Mouse (Mus musculus) E14TG2a.4 (cell line): ENCODE results near the gene Foxe3.

Experiments
- H3K27me3 ChIP-seq: 2 replicates; pipeline ENCODE4 v1.6.1; 2014; ENCODE audit warnings: low read length, control low read depth; ENCODE audit not compliant: insufficient read depth
- H3K36me3 ChIP-seq: 2 replicates; pipeline ENCODE4 v1.6.1; 2014; ENCODE audit warnings: low read length, control low read depth; ENCODE audit not compliant: insufficient read depth
- H3K4me1 ChIP-seq: replicated peaks from 2 replicates; pipeline ENCODE4 v1.6.1; 2014; ENCODE audit warnings: low read depth, low read length, control low read depth
- H3K4me3 ChIP-seq: replicated peaks from 2 replicates; pipeline ENCODE4 v1.5.1; 2014; ENCODE audit warnings: mild to moderate bottlenecking, low read length
- H3K9me3 ChIP-seq: 2 replicates; pipeline ENCODE4 v1.6.1; 2014; ENCODE audit warnings: low read length, control low read depth
- CTCF ChIP-seq: conservative IDR thresholded peaks from 2 replicates; pipeline ENCODE4 v1.5.1; 2014; ENCODE audit warnings: low read length
- NANOG ChIP-seq: IDR thresholded peaks from 2 replicates; pipeline ENCODE4 v1.6.1; 2014; ENCODE audit warnings: borderline replicate concordance, low read length, mixed read lengths
- POU5F1 ChIP-seq: IDR thresholded peaks from 2 replicates; pipeline ENCODE4 v1.6.1; 2014; ENCODE audit warnings: low read length, borderline replicate concordance

The Foxe3 gene

GRCm38 (mm10) chr4:114902641-114903421 lies 23.0 kb downstream of the Foxe3 start:
- H3K27me3 ChIP-seq, result peaks cover 100% of the 10 kb centered on the region
- 0 out of 2 replicates have a peak overlapping the region, but pooled peaks have one; percentile 23 for H3K4me3 ChIP-seq
- no peaks in the 10 kb centered on the region for H3K36me3 ChIP-seq
- peaks cover 41% of the 10 kb centered on the region for H3K4me1 ChIP-seq
- TF ChIP-seq NANOG, result no peak
- TF ChIP-seq POU5F1, result no peak
- no peak for TF ChIP-seq CTCF
- no peaks in the 10 kb centered on the region for H3K9me3 ChIP-seq

- Histone ChIP-seq H3K4me1 (peaks cover 35% of the 10 kb centered on the region), H3K36me3 (no peaks in the 10 kb centered on the region), H3K9me3 (no peaks in the 10 kb centered on the region), H3K27me3 (peaks cover 100% of the 10 kb centered on the region), H3K4me3 (peak overlapping the region; percentile 52)
- TF ChIP-seq CTCF (no peak), POU5F1 (no peak), NANOG (no peak)
Observed at GRCm38 (mm10) chr4:114901643-114902351, 24.0 kb downstream of the Foxe3 start.

GRCm38 (mm10) chr4:114900866-114901642 lies 24.8 kb downstream of the Foxe3 start:
- no peaks in the 10 kb centered on the region for H3K9me3 ChIP-seq
- H3K27me3 ChIP-seq, result peaks cover 96% of the 10 kb centered on the region
- no peaks in the 10 kb centered on the region for H3K36me3 ChIP-seq
- H3K4me1 ChIP-seq, result peaks cover 35% of the 10 kb centered on the region
- TF ChIP-seq POU5F1 (peak; percentile 48; the same call in 1 of the 2 replicates), CTCF (no peak; the same call in 1 of the 2 replicates), NANOG (no peak)
- H3K4me3 ChIP-seq, result peak overlapping the region; percentile 52

- Histone ChIP-seq H3K27me3 (peaks cover 93% of the 10 kb centered on the region), H3K4me3 (no peak overlapping the region), H3K36me3 (no peaks in the 10 kb centered on the region), H3K4me1 (peaks cover 35% of the 10 kb centered on the region), H3K9me3 (no peaks in the 10 kb centered on the region)
- no peak for TF ChIP-seq CTCF
- TF ChIP-seq NANOG, result no peak
Observed at GRCm38 (mm10) chr4:114899885-114900284, 25.9 kb downstream of the Foxe3 start.

GRCm38 (mm10) chr4:114897853-114898252 lies 28.0 kb downstream of the Foxe3 start:
- H3K4me3 ChIP-seq, result no peak overlapping the region
- H3K36me3 ChIP-seq, result no peaks in the 10 kb centered on the region
- peaks cover 80% of the 10 kb centered on the region for H3K27me3 ChIP-seq
- H3K9me3 ChIP-seq, result no peaks in the 10 kb centered on the region
- H3K4me1 ChIP-seq, result peaks cover 27% of the 10 kb centered on the region
- TF ChIP-seq NANOG, result no peak
- TF ChIP-seq POU5F1, result no peak
- TF ChIP-seq CTCF, result peak; percentile 23

GRCm38 (mm10) chr4:114882232-114882631 lies 43.6 kb downstream of the Foxe3 start:
- TF ChIP-seq CTCF (no peak), POU5F1 (no peak), NANOG (no peak)
- Histone ChIP-seq H3K4me3 (no peak overlapping the region), H3K4me1 (0 out of 2 replicates have a peak, but pooled peaks cover 3% of the 10 kb centered on the region), H3K9me3 (no peaks in the 10 kb centered on the region), H3K36me3 (no peaks in the 10 kb centered on the region), H3K27me3 (peaks cover 14% of the 10 kb centered on the region)

- Histone ChIP-seq H3K4me3 (peak overlapping the region; percentile 43), H3K27me3 (peaks cover 9% of the 10 kb centered on the region; the same call in 1 of the 2 replicates), H3K36me3 (no peaks in the 10 kb centered on the region), H3K4me1 (peaks cover 15% of the 10 kb centered on the region), H3K9me3 (no peaks in the 10 kb centered on the region)
- no peak; the same call in 1 of the 2 replicates for TF ChIP-seq NANOG
- TF ChIP-seq CTCF, result no peak
- peak; percentile 18; the same call in 1 of the 2 replicates for TF ChIP-seq POU5F1
Observed at GRCm38 (mm10) chr4:114876441-114876972, 49.3 kb downstream of the Foxe3 start.
